Mouse (Mus musculus) cerebellum, adult 2 months (tissue): ENCODE data around the gene Gm42674. TPM values are rescaled to one million over a fixed set of nuclear protein-coding genes. Genes with fewer than 3 reads are reported as not detected.

Experiments
- DNase-seq, 2 experiments: peaks; one replicate each; pipeline ENCODE4 v3.0.0; 2021
- H3K27ac ChIP-seq: fragments of 200-500 bp; 2 replicates; pipeline ENCODE4 v1.5.1; 2012; ENCODE audit warnings: low read length, control low read depth, inconsistent platforms; ENCODE audit not compliant: insufficient read depth
- H3K27me3 ChIP-seq: fragments of 200-500 bp; 2 replicates; pipeline ENCODE4 v1.6.1; 2012; ENCODE audit warnings: inconsistent platforms, mild to moderate bottlenecking, low read length, moderate library complexity; ENCODE audit not compliant: control insufficient read depth, insufficient read depth
- H3K4me1 ChIP-seq: fragments of 200-500 bp; 2 replicates; pipeline ENCODE4 v1.6.1; 2011; ENCODE audit warnings: low read length; ENCODE audit not compliant: control insufficient read depth, insufficient read depth
- H3K4me3 ChIP-seq: fragments of 200-500 bp; replicated peaks from 2 replicates; pipeline ENCODE3; 2011; ENCODE audit warnings: mild to moderate bottlenecking, low read depth, low read length, control low read depth; ENCODE audit not compliant: insufficient read depth
- CTCF ChIP-seq: fragments of 200-500 bp; IDR thresholded peaks from 2 replicates; pipeline ENCODE4 v1.5.1; 2011; ENCODE audit warnings: low read depth, mild to moderate bottlenecking, control low read depth, low read length, moderate library complexity, borderline replicate concordance; ENCODE audit not compliant: insufficient read depth
- POLR2A ChIP-seq: fragments of 200-500 bp; IDR thresholded peaks from 2 replicates; pipeline ENCODE4 v1.6.1; 2011; ENCODE audit warnings: low read length, control low read depth, borderline replicate concordance; ENCODE audit not compliant: insufficient read depth
- WGBS: fragments of 180-500 bp; shearing (Covaris S2); methylation state at CpG from one replicate; pipeline ENCODE4 v1.1.7; 2018; 5-methylcytosine and 5-hydroxymethylcytosine counted together
- polyA plus RNA-seq: library from polyadenylated mRNA; depleted of rRNA; stranded (reverse); fragments of >200 nt; gene quantifications from 2 replicates; pipeline ENCODE4 v1.2.3, GENCODE M21; 2012; rRNA removed

Gm42674 gene
- polyA plus RNA-seq, 1 experiment, result not detected

- Histone ChIP-seq H3K4me3 (no peak overlapping the region), H3K27ac (no peak overlapping the region), H3K4me1 (no peaks in the 10 kb centered on the region), H3K27me3 (no peaks in the 10 kb centered on the region)
- 78% methylated on average over 1 of the region's 1 CpGs for WGBS
- TF ChIP-seq CTCF, result no peak
- TF ChIP-seq POLR2A, result no peak
- DNase-seq, result no peak
Measured at GRCm38 (mm10) chr3:90647291-90647690, 45.6 kb downstream of the Gm42674 start.

GRCm38 (mm10) chr3:90648981-90649380 lies 47.3 kb downstream of the Gm42674 start:
- no peak overlapping the region for H3K27ac ChIP-seq
- H3K4me3 ChIP-seq, result no peak overlapping the region
- no peaks in the 10 kb centered on the region for H3K4me1 ChIP-seq
- DNase-seq, result no peak
- no peak for TF ChIP-seq POLR2A
- no peak for TF ChIP-seq CTCF
- no peaks in the 10 kb centered on the region for H3K27me3 ChIP-seq

- no peaks in the 10 kb centered on the region for H3K27me3 ChIP-seq
- no peak overlapping the region for H3K27ac ChIP-seq
- H3K4me1 ChIP-seq, result no peaks in the 10 kb centered on the region
- TF ChIP-seq POLR2A (no peak), CTCF (no peak)
- 87% methylated on average over 2 of the region's 2 CpGs for WGBS
- no peak overlapping the region for H3K4me3 ChIP-seq
- DNase-seq, result no peak
Measured at GRCm38 (mm10) chr3:90649832-90650231, 48.1 kb downstream of the Gm42674 start.

DNA sequence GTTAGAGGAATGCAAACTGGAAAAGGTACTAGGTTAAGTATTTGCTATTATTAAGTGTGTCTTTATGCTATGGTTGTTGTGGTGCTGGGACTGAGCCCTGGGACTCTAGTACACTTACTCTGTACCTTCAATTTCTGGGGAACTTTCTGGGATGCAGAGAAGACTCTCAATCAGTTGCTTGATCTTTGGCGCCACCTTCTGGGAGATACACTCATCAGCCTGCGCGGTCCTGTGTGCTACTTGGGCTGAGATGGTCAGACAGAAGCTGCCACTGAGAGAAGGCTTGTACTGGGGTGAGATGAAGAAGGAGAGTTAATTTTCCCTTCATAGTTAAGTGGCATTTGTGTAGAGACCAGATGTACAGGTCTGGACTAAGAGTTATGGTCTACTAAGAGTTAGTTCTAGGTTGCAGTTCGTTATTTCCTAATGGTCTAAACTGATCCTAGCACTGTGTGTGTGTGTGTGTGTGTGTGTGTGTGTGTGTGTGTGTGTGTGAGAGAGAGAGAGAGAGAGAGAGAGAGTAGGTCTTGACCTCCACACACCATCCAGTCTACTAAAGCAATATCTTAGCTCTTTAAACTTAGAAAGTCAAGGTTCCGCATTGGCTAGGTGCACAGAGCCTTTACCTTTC lies 51.3 kb downstream of the Gm42674 start:
- DNase-seq, result peak; percentile 53 to 64
- 36% methylated on average over 5 of the region's 5 CpGs for WGBS
- peak; percentile 81 for TF ChIP-seq CTCF
- TF ChIP-seq POLR2A, result no peak
- Histone ChIP-seq H3K4me3 (no peak overlapping the region), H3K27ac (no peak overlapping the region), H3K27me3 (no peaks in the 10 kb centered on the region), H3K4me1 (no peaks in the 10 kb centered on the region)

GRCm38 (mm10) chr3:90653717-90654116 lies 52.0 kb downstream of the Gm42674 start, which contains the start of gene S100a7a:
TSS of gene S100a7a (plus strand) at chr3:90654017.
- Histone ChIP-seq H3K4me1 (no peaks in the 10 kb centered on the region), H3K4me3 (no peak within 1 kb of the TSS), H3K27me3 (no peaks in the 10 kb centered on the region), H3K27ac (no peak within 1 kb of the TSS)
- TF ChIP-seq POLR2A (no peak), CTCF (no peak)
- DNase-seq, result no peak

Other genes starting within 250 kb of the Gm42674 start
- 6.1 and 7.1 TPM in 2 replicates for gene Slc27a3, start 212.0 kb upstream of the Gm42674 start, polyA plus RNA-seq
- gene Ints3, start 168.3 kb upstream of the Gm42674 start, polyA plus RNA-seq, result 48.5 and 51.4 TPM in 2 replicates
- gene Npr1, start 136.0 kb upstream of the Gm42674 start, polyA plus RNA-seq, result 16.1 TPM in 2 replicates
- gene Ilf2, start 125.8 kb upstream of the Gm42674 start, polyA plus RNA-seq, result 98.7 and 107 TPM in 2 replicates
- gene Snapin, start 110.9 kb upstream of the Gm42674 start, polyA plus RNA-seq, result 77.6 and 82.4 TPM in 2 replicates
- 148 and 151 TPM in 2 replicates for gene Chtop, start 92.4 kb upstream of the Gm42674 start, polyA plus RNA-seq
- gene S100a1, start 87.5 kb upstream of the Gm42674 start, polyA plus RNA-seq, result 205 and 240 TPM in 2 replicates
- 57.9 and 66.1 TPM in 2 replicates for gene S100a13, start 87.5 kb upstream of the Gm42674 start, polyA plus RNA-seq
- not detected in 2 replicates for gene S100a14, start 75.0 kb upstream of the Gm42674 start, polyA plus RNA-seq
- 137 and 149 TPM in 2 replicates for gene S100a16, start 64.7 kb upstream of the Gm42674 start, polyA plus RNA-seq
- gene S100a3, start 41.3 kb upstream of the Gm42674 start, polyA plus RNA-seq, result 0.86 and 1.3 TPM in 2 replicates
- not detected in 2 replicates for gene S100a2, start 11.7 kb upstream of the Gm42674 start, polyA plus RNA-seq
- 2.7 and 4.1 TPM in 2 replicates for gene S100a4, start 1.9 kb downstream of the Gm42674 start, polyA plus RNA-seq
- gene S100a5, start 6.6 kb downstream of the Gm42674 start, polyA plus RNA-seq, result not detected in 2 replicates
- 32.0 and 36.0 TPM in 2 replicates for gene S100a6, start 11.0 kb downstream of the Gm42674 start, polyA plus RNA-seq
- gene S100a7a, start 52.1 kb downstream of the Gm42674 start, polyA plus RNA-seq, result 0.31 and 0.38 TPM in 2 replicates
- gene S100a8, start 67.1 kb downstream of the Gm42674 start, polyA plus RNA-seq, result 4.4 and 8.4 TPM in 2 replicates
- 5.3 and 18.0 TPM in 2 replicates for gene S100a9, start 93.8 kb downstream of the Gm42674 start, polyA plus RNA-seq
- gene Pglyrp4, start 125.0 kb downstream of the Gm42674 start, polyA plus RNA-seq, result not detected in 2 replicates
- not detected in 2 replicates for gene Gm5849, start 176.0 kb downstream of the Gm42674 start, polyA plus RNA-seq